ENCODE assay signal across 8 mouse cellular contexts in genomic region chr10:37138778-37139442, GRCm38 (mm10). TPM values are rescaled to one million over a fixed set of nuclear protein-coding genes. Genes with fewer than 3 reads are reported as not detected.
A peak's percentile ranks its signal among the peaks of the same experiment; 100 is the strongest.
DNase-seq lines count a peak whose midpoint lies in the region; ATAC-seq and TF ChIP-seq lines count a peak whose summit lies in the region.

Marcks (minus strand) TSS chr10:37138920.

- no peak for TF ChIP-seq EP300 in heart, postnatal 0 days (IDR thresholded peaks at IDR 0.05; ENCODE audit: low read depth)
- TF ChIP-seq EP300 in liver, embryonic 14.5 days (IDR thresholded peaks at IDR 0.05; ENCODE audit: low read depth) = no peak

- no peaks in the 10 kb centered on the region for H3K4me1 ChIP-seq in brown adipose tissue, adult 24 weeks (ENCODE audit: control insufficient read depth, insufficient read depth, insufficient read length, low read length)
- H3K4me1 ChIP-seq in forebrain, embryonic 13.5 days = peaks cover 19% of the 10 kb centered on the region
- H3K4me1 ChIP-seq in heart, postnatal 0 days (ENCODE audit: control insufficient read depth, insufficient read depth) = peaks cover 4% of the 10 kb centered on the region; the same call in 1 of the 2 replicates
- H3K4me1 ChIP-seq in liver, embryonic 14.5 days (replicated peaks; ENCODE audit: control insufficient read depth in 2 of 2, insufficient read depth in 2 of 2, low read length in 1 of 2) = peaks cover 0 to 4% of the 10 kb centered on the region in 2 experiments; a peak in 1 of 4 replicates
- peaks cover 13% of the 10 kb centered on the region; the same call in 1 of the 2 replicates for H3K4me1 ChIP-seq in neural tube, embryonic 11.5 days (ENCODE audit: control insufficient read depth, insufficient read depth, low read length)
- H3K4me1 ChIP-seq in stomach, embryonic 16.5 days (ENCODE audit: control insufficient read depth, insufficient read depth, low read length) = peaks cover 11% of the 10 kb centered on the region

- peak within 1 kb of the TSS; percentile 94 for H3K4me3 ChIP-seq in brown adipose tissue, adult 24 weeks (ENCODE audit: insufficient read depth, low read depth, low read length)
- H3K4me3 ChIP-seq in forebrain, embryonic 13.5 days = peak within 1 kb of the TSS; percentile 99
- peak within 1 kb of the TSS; percentile 95 for H3K4me3 ChIP-seq in heart, postnatal 0 days (ENCODE audit: low read depth, low read length)
- H3K4me3 ChIP-seq in liver, embryonic 14.5 days (ENCODE audit: insufficient read depth in 1 of 2, low read depth in 2 of 2, low read length in 2 of 2) = peak within 1 kb of the TSS; percentile 63 to 68
- H3K4me3 ChIP-seq in neural tube, embryonic 11.5 days (ENCODE audit: low read depth, low read length) = peak within 1 kb of the TSS; percentile 99
- peak within 1 kb of the TSS; percentile 87 for H3K4me3 ChIP-seq in stomach, embryonic 16.5 days (replicated peaks; ENCODE audit: low read length)

- peak within 1 kb of the TSS; percentile 100 for H3K9ac ChIP-seq in forebrain, embryonic 13.5 days
- H3K9ac ChIP-seq in heart, postnatal 0 days (replicated peaks; ENCODE audit: low read depth, low read length) = peak within 1 kb of the TSS; percentile 98
- H3K9ac ChIP-seq in liver, embryonic 14.5 days (replicated peaks) = peak within 1 kb of the TSS; percentile 64
- peak within 1 kb of the TSS; percentile 100 for H3K9ac ChIP-seq in neural tube, embryonic 11.5 days (ENCODE audit: low read length)
- H3K9ac ChIP-seq in stomach, embryonic 16.5 days (ENCODE audit: low read length) = peak within 1 kb of the TSS; percentile 98

- DNase-seq in CD8-positive naive resting alpha-beta T cell, adult 2 months (ENCODE audit: low read depth in 2 of 2, low spot score in 2 of 2) = peak; percentile 28 to 62
- DNase-seq in heart, postnatal 0 days (ENCODE audit: low spot score) = peak; percentile 85
- DNase-seq in kidney, postnatal 36 days = peak; percentile 83 to 93
- DNase-seq in liver, embryonic 14.5 days (ENCODE audit: low read depth in 3 of 3, low spot score in 3 of 3) = peak in 2 of 3 experiments; percentile 46 to 49
- DNase-seq in neural tube, embryonic 11.5 days (ENCODE audit: low spot score) = peak; percentile 96

- H3K9me3 ChIP-seq in forebrain, embryonic 13.5 days (replicated peaks) = no peaks in the 10 kb centered on the region
- no peaks in the 10 kb centered on the region for H3K9me3 ChIP-seq in heart, postnatal 0 days (replicated peaks; ENCODE audit: control insufficient read depth, low read length)
- no peaks in the 10 kb centered on the region for H3K9me3 ChIP-seq in liver, embryonic 14.5 days (ENCODE audit: control insufficient read depth, low read length)
- no peaks in the 10 kb centered on the region for H3K9me3 ChIP-seq in neural tube, embryonic 11.5 days (ENCODE audit: control insufficient read depth, low read length)
- no peaks in the 10 kb centered on the region for H3K9me3 ChIP-seq in stomach, embryonic 16.5 days (replicated peaks; ENCODE audit: control insufficient read depth, low read length)

- H3K27me3 ChIP-seq in forebrain, embryonic 13.5 days = no peaks in the 10 kb centered on the region
- no peaks in the 10 kb centered on the region for H3K27me3 ChIP-seq in heart, postnatal 0 days (ENCODE audit: control insufficient read depth, insufficient read depth, low read length)
- H3K27me3 ChIP-seq in liver, embryonic 14.5 days (ENCODE audit: control insufficient read depth, insufficient read depth, low read length) = peaks cover 57% of the 10 kb centered on the region
- H3K27me3 ChIP-seq in neural tube, embryonic 11.5 days (ENCODE audit: control insufficient read depth, insufficient read depth, low read length) = no peaks in the 10 kb centered on the region
- no peaks in the 10 kb centered on the region for H3K27me3 ChIP-seq in stomach, embryonic 16.5 days (ENCODE audit: control insufficient read depth, insufficient read depth, low read length)

- peak within 1 kb of the TSS; percentile 69 for H3K4me2 ChIP-seq in forebrain, embryonic 13.5 days
- peak within 1 kb of the TSS; percentile 63 for H3K4me2 ChIP-seq in heart, postnatal 0 days (ENCODE audit: low read depth, low read length)
- H3K4me2 ChIP-seq in liver, embryonic 14.5 days (ENCODE audit: low read depth) = peak within 1 kb of the TSS; percentile 73
- peak within 1 kb of the TSS; percentile 67 for H3K4me2 ChIP-seq in neural tube, embryonic 11.5 days (ENCODE audit: low read depth)
- peak within 1 kb of the TSS; percentile 90 for H3K4me2 ChIP-seq in stomach, embryonic 16.5 days (ENCODE audit: low read depth, low read length)

- TF ChIP-seq CTCF in heart, postnatal 0 days (IDR thresholded peaks at IDR 0.05; ENCODE audit: low read depth) = no peak
- no peak for TF ChIP-seq CTCF in liver, embryonic 14.5 days (IDR thresholded peaks at IDR 0.05; ENCODE audit: low read depth)

- H3K27ac ChIP-seq in brown adipose tissue, adult 24 weeks (replicated peaks; ENCODE audit: low read depth, low read length) = peak within 1 kb of the TSS; percentile 94
- H3K27ac ChIP-seq in forebrain, embryonic 13.5 days = peak within 1 kb of the TSS; percentile 100
- H3K27ac ChIP-seq in heart, postnatal 0 days (ENCODE audit: low read depth) = peak within 1 kb of the TSS; percentile 98
- H3K27ac ChIP-seq in liver, embryonic 14.5 days = peak within 1 kb of the TSS; percentile 39
- H3K27ac ChIP-seq in neural tube, embryonic 11.5 days (ENCODE audit: low read depth, low read length) = peak within 1 kb of the TSS; percentile 100
- H3K27ac ChIP-seq in stomach, embryonic 16.5 days (ENCODE audit: low read length) = peak within 1 kb of the TSS; percentile 99

- ATAC-seq in forebrain, embryonic 13.5 days = peak; percentile 64
- ATAC-seq in heart, postnatal 0 days (ENCODE audit: insufficient read depth, low read depth) = peak; percentile 52
- peak; percentile 59 for ATAC-seq in liver, embryonic 14.5 days (ENCODE audit: insufficient read depth)
- ATAC-seq in neural tube, embryonic 11.5 days (ENCODE audit: insufficient read depth, low FRiP score, low TSS enrichment) = peak; percentile 56
- ATAC-seq in stomach, embryonic 16.5 days (ENCODE audit: insufficient read depth, low FRiP score) = peak; percentile 56

- WGBS in forebrain, embryonic 13.5 days = under 1% methylated on average over 39 of the region's 39 CpGs
- under 1% methylated on average over 39 of the region's 39 CpGs for WGBS in heart, postnatal 0 days
- WGBS in liver, embryonic 14.5 days (ENCODE audit: insufficient replicate concordance) = under 1% methylated on average over 39 of the region's 39 CpGs
- under 1% methylated on average over 39 of the region's 39 CpGs for WGBS in neural tube, embryonic 11.5 days
- under 1% methylated on average over 39 of the region's 39 CpGs for WGBS in stomach, embryonic 16.5 days

- peaks cover 22% of the 10 kb centered on the region for H3K36me3 ChIP-seq in forebrain, embryonic 13.5 days (ENCODE audit: poor library complexity, severe bottlenecking)
- 0 out of 2 replicates have a peak, but pooled peaks cover 4% of the 10 kb centered on the region for H3K36me3 ChIP-seq in heart, postnatal 0 days (replicated peaks; ENCODE audit: control insufficient read depth, insufficient read depth, low read length)
- H3K36me3 ChIP-seq in liver, embryonic 14.5 days (replicated peaks; ENCODE audit: control insufficient read depth, insufficient read depth, low read depth) = no peaks in the 10 kb centered on the region
- H3K36me3 ChIP-seq in neural tube, embryonic 11.5 days (ENCODE audit: control insufficient read depth, insufficient read depth, low read length) = peaks cover 4% of the 10 kb centered on the region
- H3K36me3 ChIP-seq in stomach, embryonic 16.5 days (ENCODE audit: control insufficient read depth, insufficient read depth, low read length) = peaks cover 9% of the 10 kb centered on the region; the same call in 1 of the 2 replicates

RNA-seq across cellular contexts. Expression of gene Marcks, which starts in this region (rescaled TPM):
- polyA plus RNA-seq in brown adipose tissue, adult 24 weeks (2012; ENCODE audit: insufficient read depth, insufficient read length, missing spikeins) = 39.9 and 44.6 TPM in 2 replicates
- polyA plus RNA-seq in forebrain, embryonic 13.5 days (2015; fragmentation: Nextera tagmentation; extraction: Ambion mirVana) = 282 and 289 TPM in 2 replicates
- 56.9 and 83.6 TPM in 2 replicates for total RNA-seq in heart, postnatal 0 days (2014; rRNA removed; ENCODE audit: low replicate concordance)
- polyA plus RNA-seq in heart, postnatal 0 days (2015; fragmentation: Nextera tagmentation; extraction: Ambion mirVana) = 38.3 TPM in 2 replicates
- polyA plus RNA-seq in liver, embryonic 14.5 days (2012; rRNA removed) = 12.1 and 16.3 TPM in 2 replicates
- polyA plus RNA-seq in liver, embryonic 14.5 days (2014; fragmentation: Nextera tagmentation; extraction: Ambion mirVana) = 22.2 and 22.3 TPM in 2 replicates
- 300 and 308 TPM in 2 replicates for polyA plus RNA-seq in neural tube, embryonic 11.5 days (2014; fragmentation: Nextera tagmentation; extraction: Ambion mirVana)
- polyA plus RNA-seq in stomach, embryonic 16.5 days (2015; fragmentation: Nextera tagmentation; extraction: Ambion mirVana) = 66.3 and 78.1 TPM in 2 replicates

Comparison
In these comparisons a context has a peak if more than half of its experiments do, and no peak if none do; other contexts are left out.
1. Peak in every context shown above with its lines: DNase-seq, ATAC-seq, H3K4me3 ChIP-seq and H3K27ac ChIP-seq.
2. DNase-seq: peak in every context shown above with its lines; median percentile 96 in neural tube, embryonic 11.5 days; 88 in kidney, postnatal 36 days; 85 in heart, postnatal 0 days; 48 in liver, embryonic 14.5 days; 45 in CD8-positive naive resting alpha-beta T cell, adult 2 months.
3. H3K27ac ChIP-seq: peak in every context shown above with its lines; median percentile 100 in forebrain, embryonic 13.5 days; 100 in neural tube, embryonic 11.5 days; 99 in stomach, embryonic 16.5 days; 98 in heart, postnatal 0 days; 94 in brown adipose tissue, adult 24 weeks; 39 in liver, embryonic 14.5 days.